Mouse (Mus musculus) MEL (cell line): ENCODE measurements around the gene Rundc3a. TPM values are rescaled to one million over a fixed set of nuclear protein-coding genes. Genes with fewer than 3 reads are reported as not detected.

ENCODE experiments used
- DNase-seq: peaks from one replicate; pipeline ENCODE4 v3.0.0; 2011; ENCODE audit warnings: low read depth, low spot score
- H3K27ac ChIP-seq: 2 replicates; pipeline ENCODE4 v1.5.1; 2012; ENCODE audit warnings: low read depth, mild to moderate bottlenecking, control low read depth, low read length, moderate library complexity; ENCODE audit not compliant: control insufficient read depth
- H3K27me3 ChIP-seq, 2 experiments: fragments of 150-350 bp in 1 of 2; sonication (generic) in 1 of 2; 2 replicates each; pipeline ENCODE4 v1.6.1; 2012; ENCODE audit warnings: low read length in 2 of 2, mild to moderate bottlenecking in 2 of 2, improper control_type of control experiment in 1 of 2, moderate library complexity in 1 of 2; ENCODE audit not compliant: insufficient read depth in 2 of 2, control insufficient read depth in 1 of 2
- H3K36me3 ChIP-seq, 2 experiments: 2 replicates each; pipeline ENCODE4 v1.6.1; 2012 to 2014; ENCODE audit warnings: low read length in 2 of 2, improper control_type of control experiment in 1 of 2, inconsistent platforms in 1 of 2, mild to moderate bottlenecking in 1 of 2; ENCODE audit not compliant: insufficient read depth in 2 of 2, control insufficient read depth in 1 of 2
- H3K4me1 ChIP-seq, 2 experiments: fragments of 150-350 bp in 1 of 2; sonication (generic) in 1 of 2; 2 replicates each; pipeline ENCODE4 v1.6.1; 2012; ENCODE audit warnings: low read length in 2 of 2, improper control_type of control experiment in 1 of 2, mild to moderate bottlenecking in 1 of 2; ENCODE audit not compliant: insufficient read depth in 2 of 2, control insufficient read depth in 1 of 2
- H3K4me3 ChIP-seq, 2 experiments: fragments of 150-350 bp in 1 of 2; sonication (generic) in 1 of 2; 2 replicates each; pipeline ENCODE4 v1.5.1; 2012; ENCODE audit warnings: low read depth in 2 of 2, low read length in 2 of 2, mild to moderate bottlenecking in 2 of 2, moderate library complexity in 2 of 2, control low read depth in 1 of 2, improper control_type of control experiment in 1 of 2; ENCODE audit not compliant: control insufficient read depth in 1 of 2, insufficient read depth in 1 of 2
- H3K79me2 ChIP-seq: 2 replicates; pipeline ENCODE4 v1.6.1; 2012; ENCODE audit warnings: mild to moderate bottlenecking, low read length, moderate library complexity; ENCODE audit not compliant: control insufficient read depth, poor library complexity, insufficient read depth
- H3K9ac ChIP-seq: 2 replicates; pipeline ENCODE4 v1.6.1; 2012; ENCODE audit warnings: low read depth, mild to moderate bottlenecking, control low read depth, low read length, moderate library complexity; ENCODE audit not compliant: control insufficient read depth, poor library complexity, severe bottlenecking
- H3K9me3 ChIP-seq: fragments of 150-350 bp; sonication (generic); replicated peaks from 2 replicates; pipeline ENCODE4 v1.6.1; 2012; ENCODE audit warnings: mild to moderate bottlenecking, low read length, improper control_type of control experiment, moderate library complexity; ENCODE audit not compliant: insufficient read depth
- BHLHE40 ChIP-seq: IDR thresholded peaks from 2 replicates; pipeline ENCODE4 v1.6.1; 2012; ENCODE audit warnings: low read depth, mild to moderate bottlenecking, inconsistent platforms, low read length, improper control_type of control experiment, borderline replicate concordance
- CHD1 ChIP-seq: IDR thresholded peaks from 2 replicates; pipeline ENCODE4 v1.6.1; 2012; ENCODE audit warnings: low read depth, mild to moderate bottlenecking, inconsistent platforms, low read length, improper control_type of control experiment
- CHD2 ChIP-seq: IDR thresholded peaks from 2 replicates; pipeline ENCODE4 v1.6.1; 2011; ENCODE audit warnings: low read length, improper control_type of control experiment
- CTCF ChIP-seq, 3 experiments: IDR thresholded peaks in 2 of 3; conservative IDR thresholded peaks in 1 of 3; 2 replicates each; pipeline ENCODE4 v1.5.1; 2011 to 2012; ENCODE audit warnings: low read length in 3 of 3, low read depth in 2 of 3, mild to moderate bottlenecking in 2 of 3, improper control_type of control experiment in 1 of 3, inconsistent platforms in 1 of 3, mixed read lengths in 1 of 3, moderate library complexity in 1 of 3; ENCODE audit not compliant: control insufficient read depth in 1 of 3, insufficient read depth in 1 of 3, poor library complexity in 1 of 3, severe bottlenecking in 1 of 3
- ELF1 ChIP-seq: IDR thresholded peaks from 2 replicates; pipeline ENCODE4 v1.6.1; 2014; ENCODE audit warnings: low read depth, mild to moderate bottlenecking, inconsistent platforms, low read length, improper control_type of control experiment, moderate library complexity
- EP300 ChIP-seq, 2 experiments: IDR thresholded peaks; 2 replicates each; pipeline ENCODE4 v1.6.1; 2011; ENCODE audit warnings: improper control_type of control experiment in 2 of 2, low read length in 2 of 2, low read depth in 1 of 2, mild to moderate bottlenecking in 1 of 2
- ETS1 ChIP-seq: IDR thresholded peaks from 2 replicates; pipeline ENCODE4 v1.6.1; 2012; ENCODE audit warnings: low read depth, mild to moderate bottlenecking, inconsistent platforms, low read length, improper control_type of control experiment, moderate library complexity
- GABPA ChIP-seq: IDR thresholded peaks from 2 replicates; pipeline ENCODE4 v1.6.1; 2012; ENCODE audit warnings: low read depth, mild to moderate bottlenecking, inconsistent platforms, low read length, improper control_type of control experiment, moderate library complexity
- GATA1 ChIP-seq: IDR thresholded peaks from 2 replicates; pipeline ENCODE4 v1.6.1; 2011; ENCODE audit warnings: low read depth, low read length, improper control_type of control experiment
- HCFC1 ChIP-seq: IDR thresholded peaks from 2 replicates; pipeline ENCODE4 v1.6.1; 2012; ENCODE audit warnings: low read depth, mild to moderate bottlenecking, inconsistent platforms, low read length, improper control_type of control experiment, moderate library complexity
- JUND ChIP-seq: IDR thresholded peaks from 2 replicates; pipeline ENCODE4 v1.6.1; 2011; ENCODE audit warnings: low read depth, mild to moderate bottlenecking, improper control_type of control experiment, low read length
- KAT2A ChIP-seq: conservative IDR thresholded peaks from 2 replicates; pipeline ENCODE4 v1.6.1; 2012; ENCODE audit warnings: low read depth, low read length, improper control_type of control experiment, inconsistent platforms
- MAX ChIP-seq: IDR thresholded peaks from 2 replicates; pipeline ENCODE4 v1.6.1; 2011; ENCODE audit warnings: low read length, improper control_type of control experiment
- MAZ ChIP-seq: IDR thresholded peaks from 2 replicates; pipeline ENCODE4 v1.6.1; 2012; ENCODE audit warnings: low read depth, mild to moderate bottlenecking, inconsistent platforms, low read length, improper control_type of control experiment
- MEF2A ChIP-seq: IDR thresholded peaks from 2 replicates; pipeline ENCODE4 v1.6.1; 2014; ENCODE audit warnings: low read depth, mild to moderate bottlenecking, inconsistent platforms, low read length, improper control_type of control experiment; ENCODE audit not compliant: poor library complexity, insufficient replicate concordance, severe bottlenecking; ENCODE audit errors: extremely low read depth
- MYB ChIP-seq: IDR thresholded peaks from 2 replicates; pipeline ENCODE4 v1.6.1; 2011; ENCODE audit warnings: mild to moderate bottlenecking, low read depth, low read length, improper control_type of control experiment
- NELFE ChIP-seq: IDR thresholded peaks from 2 replicates; pipeline ENCODE4 v1.6.1; 2011; ENCODE audit warnings: low read depth, low read length, improper control_type of control experiment
- SMC3 ChIP-seq: IDR thresholded peaks from 2 replicates; pipeline ENCODE4 v1.6.1; 2011; ENCODE audit warnings: low read depth, low read length, improper control_type of control experiment
- TAL1 ChIP-seq: IDR thresholded peaks from 2 replicates; pipeline ENCODE4 v1.6.1; 2012; ENCODE audit warnings: mild to moderate bottlenecking, inconsistent platforms, low read length, moderate library complexity, mixed read lengths
- TBP ChIP-seq: IDR thresholded peaks from 2 replicates; pipeline ENCODE4 v1.8.0; 2011; ENCODE audit warnings: low read depth, low read length, improper control_type of control experiment
- TCF12 ChIP-seq: IDR thresholded peaks from 2 replicates; pipeline ENCODE4 v1.6.1; 2014; ENCODE audit warnings: low read depth, mild to moderate bottlenecking, inconsistent platforms, low read length, improper control_type of control experiment, moderate library complexity
- ZMIZ1 ChIP-seq: IDR thresholded peaks from 2 replicates; pipeline ENCODE4 v1.6.1; 2012; ENCODE audit warnings: low read depth, mild to moderate bottlenecking, inconsistent platforms, low read length, improper control_type of control experiment, moderate library complexity
- polyA plus RNA-seq, 2 experiments: library from polyadenylated mRNA; stranded (reverse) in 1 of 2; unstranded in 1 of 2; fragments of >175 nt in 1 of 2; fragments of >200 nt in 1 of 2; gene quantifications; 2 replicates each; pipeline versions ENCODE4 v1.2.1 to v1.2.4; 2012; ENCODE audit warnings: low replicate concordance in 2 of 2, low read depth in 1 of 2; ENCODE audit not compliant: insufficient read length in 2 of 2, insufficient read depth in 1 of 2, missing spikeins in 1 of 2
- total RNA-seq: library from RNA; depleted of rRNA; stranded (reverse); fragments of 300-350 nt; gene quantifications from 2 replicates; pipeline ENCODE4 v1.2.3, GENCODE M21; 2012

Gene Rundc3a
- total and polyA plus RNA-seq, 3 experiments, result 0.39 to 2.1 TPM; not detected in 1

GRCm38 (mm10) chr11:102380091-102380490, 13.1 kb upstream of the Rundc3a start:
- Histone ChIP-seq H3K9ac (no peak overlapping the region), H3K9me3 (no peaks in the 10 kb centered on the region), H3K27me3 (no peaks in the 10 kb centered on the region), H3K4me1 (peaks cover 0 to 6% of the 10 kb centered on the region in 2 experiments; a peak in 2 of 4 replicates), H3K27ac (no peak overlapping the region), H3K36me3 (peaks cover 0 to 2% of the 10 kb centered on the region in 2 experiments; a peak in 2 of 4 replicates), H3K79me2 (no peaks in the 10 kb centered on the region), H3K4me3 (no peak overlapping the region)
- no peak for TF ChIP-seq TBP
- no peak for TF ChIP-seq SMC3
- no peak for TF ChIP-seq ETS1
- TF ChIP-seq GATA1, result no peak
- TF ChIP-seq GABPA, result no peak
- no peak for TF ChIP-seq CTCF (IDR thresholded peaks at IDR 0.05 in 2 of 3, conservative IDR thresholded peaks at IDR 0.05 in 1 of 3; ENCODE audit: control insufficient read depth in 1 of 3, insufficient read depth in 1 of 3, low read depth in 2 of 3, low read length in 3 of 3, poor library complexity in 1 of 3, severe bottlenecking in 1 of 3)
- no peak for TF ChIP-seq TAL1
- no peak for TF ChIP-seq EP300 (IDR thresholded peaks at IDR 0.05; ENCODE audit: low read depth in 1 of 2, low read length in 2 of 2)
- TF ChIP-seq JUND, result no peak
- TF ChIP-seq CHD1, result no peak
- DNase-seq, result no peak

GRCm38 (mm10) chr11:102381341-102382100, 11.7 kb upstream of the Rundc3a start:
- Histone ChIP-seq H3K4me1 (no peaks in the 10 kb centered on the region), H3K27me3 (peaks cover 2 to 4% of the 10 kb centered on the region in 2 experiments; a peak in 3 of 4 replicates), H3K4me3 (no peak overlapping the region), H3K9ac (no peak overlapping the region), H3K36me3 (no peaks in the 10 kb centered on the region), H3K79me2 (no peaks in the 10 kb centered on the region), H3K27ac (no peak overlapping the region), H3K9me3 (no peaks in the 10 kb centered on the region)
- TF ChIP-seq GABPA, result no peak
- TF ChIP-seq GATA1, result no peak
- no peak for TF ChIP-seq MYB
- no peak for TF ChIP-seq BHLHE40
- TF ChIP-seq ZMIZ1, result no peak
- TF ChIP-seq TAL1, result no peak
- no peak for TF ChIP-seq EP300 (IDR thresholded peaks at IDR 0.05; ENCODE audit: low read depth in 1 of 2, low read length in 2 of 2)
- no peak for TF ChIP-seq CTCF (IDR thresholded peaks at IDR 0.05 in 2 of 3, conservative IDR thresholded peaks at IDR 0.05 in 1 of 3; ENCODE audit: control insufficient read depth in 1 of 3, insufficient read depth in 1 of 3, low read depth in 2 of 3, low read length in 3 of 3, poor library complexity in 1 of 3, severe bottlenecking in 1 of 3)
- DNase-seq, result no peak

GRCm38 (mm10) chr11:102382794-102383193, 10.4 kb upstream of the Rundc3a start:
- Histone ChIP-seq H3K79me2 (no peaks in the 10 kb centered on the region), H3K4me1 (no peaks in the 10 kb centered on the region), H3K9ac (no peak overlapping the region), H3K27ac (no peak overlapping the region), H3K4me3 (no peak overlapping the region), H3K27me3 (peaks cover 7 to 11% of the 10 kb centered on the region in 2 experiments), H3K9me3 (no peaks in the 10 kb centered on the region), H3K36me3 (no peaks in the 10 kb centered on the region)
- DNase-seq, result no peak
- TF ChIP-seq KAT2A (no peak), TAL1 (no peak), CTCF (IDR thresholded peaks at IDR 0.05 in 2 of 3, conservative IDR thresholded peaks at IDR 0.05 in 1 of 3; ENCODE audit: control insufficient read depth in 1 of 3, insufficient read depth in 1 of 3, low read depth in 2 of 3, low read length in 3 of 3, poor library complexity in 1 of 3, severe bottlenecking in 1 of 3) (no peak), CHD2 (no peak), GATA1 (no peak), ZMIZ1 (no peak), TBP (no peak), JUND (no peak), ETS1 (no peak), EP300 (IDR thresholded peaks at IDR 0.05; ENCODE audit: low read depth in 1 of 2, low read length in 2 of 2) (no peak), NELFE (no peak), MAZ (no peak), TCF12 (no peak), MEF2A (no peak), HCFC1 (no peak), MAX (no peak), ELF1 (no peak)
